Mouse (Mus musculus): Measurements from ENCODE around the gene Slc17a9. TPM values are rescaled to one million over a fixed set of nuclear protein-coding genes. Genes with fewer than 3 reads are reported as not detected.

The Slc17a9 gene
- total RNA-seq, 2 experiments from 2014 or later: not detected

DNA sequence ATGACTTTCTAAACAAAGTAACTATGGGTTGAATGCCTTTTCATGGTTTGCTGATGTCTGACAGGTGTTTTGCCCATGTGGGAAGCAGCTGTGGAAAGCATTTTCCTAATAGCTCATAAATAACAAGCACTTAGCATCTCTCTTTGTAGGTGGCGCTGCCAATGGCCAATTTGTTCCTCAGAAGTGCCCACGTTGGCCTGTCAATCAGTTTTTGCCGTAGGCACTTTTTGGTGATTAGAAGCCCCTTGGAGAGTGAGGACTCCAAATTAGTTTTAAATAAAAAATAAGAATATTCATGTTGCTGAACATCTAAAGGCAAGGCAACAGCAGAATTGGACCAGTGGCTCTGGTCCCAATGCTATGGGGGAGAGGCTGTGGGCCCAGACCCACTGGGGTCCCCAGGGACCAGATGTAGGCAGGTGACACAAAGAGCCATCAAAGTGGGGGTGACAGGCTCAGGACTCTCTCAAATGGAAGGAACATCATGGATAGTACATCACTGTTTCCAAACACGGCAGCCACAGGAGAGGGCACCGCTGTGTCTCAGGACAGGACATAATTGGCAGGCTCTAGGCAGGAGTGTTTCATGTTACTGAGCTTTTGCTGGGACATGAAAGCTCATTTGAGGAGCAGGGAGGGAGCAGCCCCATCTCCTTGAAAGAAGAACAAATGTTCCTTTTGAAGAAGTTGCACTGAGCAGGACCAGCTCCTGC lies 30.1 kb downstream of the Slc17a9 start:
- no peak for DNase-seq (ENCODE audit: low spot score)

DNA sequence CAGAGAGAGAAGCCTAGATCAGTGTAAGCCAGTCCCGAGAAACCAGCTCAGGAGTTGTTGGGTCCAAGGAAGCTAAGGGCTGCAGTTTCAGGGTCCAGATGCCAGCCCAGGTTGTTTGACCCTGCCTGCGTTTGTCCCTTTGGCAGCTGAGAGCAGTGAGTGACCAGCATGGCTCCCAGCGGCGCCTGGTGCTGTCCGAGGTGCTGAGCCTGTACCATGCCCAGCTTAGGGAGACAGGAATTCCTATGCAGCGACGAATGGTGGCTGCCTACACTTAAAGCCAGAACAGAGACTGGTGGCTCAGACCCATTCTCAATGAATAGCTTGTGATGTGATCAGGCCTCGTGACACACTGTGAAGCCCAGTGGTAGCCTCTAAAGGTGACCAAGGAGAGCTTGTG lies 30.8 kb downstream of the Slc17a9 start:
- DNase-seq (ENCODE audit: low spot score): peak; percentile 26

DNA sequence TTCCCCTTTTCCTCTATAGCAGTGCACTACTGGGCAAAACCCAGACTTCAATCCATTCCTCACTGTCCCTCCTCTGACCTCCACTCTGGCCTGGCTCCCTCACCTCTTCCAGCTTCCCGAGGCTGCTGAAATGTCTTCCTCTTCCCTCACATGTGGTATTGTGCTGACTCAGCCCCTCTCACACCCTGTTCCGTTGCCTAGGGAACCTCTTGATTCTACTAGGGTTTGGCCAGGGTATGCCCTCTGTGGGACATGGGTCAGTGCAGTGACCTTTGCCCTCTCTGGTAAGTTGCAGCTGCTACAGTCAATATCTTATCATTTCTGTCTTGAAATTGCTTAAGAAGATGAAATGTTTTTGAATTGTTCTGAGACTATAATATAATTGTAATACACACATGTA lies 31.7 kb downstream of the Slc17a9 start:
- no peak for DNase-seq (ENCODE audit: low spot score)

DNA sequence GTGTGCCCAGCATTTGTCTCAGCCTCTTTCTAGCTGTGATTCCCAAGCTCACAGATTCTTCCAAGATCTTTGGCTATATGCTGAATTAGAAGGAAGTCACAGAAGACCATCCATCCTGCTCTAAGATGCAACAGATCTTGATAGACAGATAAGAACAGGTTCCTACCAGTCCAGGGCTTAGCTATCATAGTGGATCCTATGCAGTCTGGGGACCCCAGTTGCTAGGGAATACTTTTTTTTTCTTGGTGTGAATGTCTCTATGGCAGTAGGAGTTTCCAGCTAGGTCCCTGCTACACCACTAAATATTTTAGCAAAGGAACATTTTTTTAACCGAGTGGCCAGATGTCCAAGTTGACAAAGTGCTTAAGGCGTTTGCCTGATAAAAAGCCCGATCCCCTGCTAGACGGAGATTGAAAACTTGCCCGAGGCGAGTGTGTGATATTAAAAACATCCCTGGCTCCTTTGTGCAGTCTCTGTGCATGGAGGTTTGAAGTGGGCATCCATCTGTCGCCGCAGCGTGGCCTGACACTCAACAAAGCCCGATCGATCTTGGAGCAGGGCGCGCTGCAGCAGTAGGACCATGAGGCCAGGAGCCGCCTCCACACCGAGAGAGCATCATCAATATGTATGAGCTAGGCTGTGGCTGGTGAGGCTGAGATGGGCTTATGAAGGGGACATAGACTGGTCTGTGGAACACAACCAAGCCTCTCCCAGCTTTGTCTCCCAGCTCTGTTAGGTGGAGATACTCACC lies 33.6 kb downstream of the Slc17a9 start:
- no peak for DNase-seq (ENCODE audit: low spot score)

DNA sequence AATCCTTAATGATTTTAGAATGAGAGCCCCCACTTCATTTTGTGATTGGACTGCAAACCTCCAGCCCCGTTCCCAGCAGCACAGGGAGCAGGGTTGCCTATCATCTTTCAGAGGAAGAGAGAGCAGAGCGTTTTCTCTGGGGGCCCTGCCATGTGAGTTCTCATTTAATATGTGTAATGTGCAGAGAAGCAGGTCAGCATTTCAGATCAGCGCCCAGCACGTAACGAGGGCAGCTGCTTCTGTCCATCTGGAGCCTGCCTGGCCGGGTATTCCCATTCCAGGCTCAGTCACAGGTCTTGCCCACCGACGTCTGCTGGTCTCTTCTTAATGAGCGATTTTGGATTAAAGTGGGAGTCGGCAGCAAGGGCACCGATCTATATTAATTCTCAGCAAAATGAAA lies 39.9 kb downstream of the Slc17a9 start:
- peak; percentile 42 for DNase-seq (ENCODE audit: low spot score)

DNA sequence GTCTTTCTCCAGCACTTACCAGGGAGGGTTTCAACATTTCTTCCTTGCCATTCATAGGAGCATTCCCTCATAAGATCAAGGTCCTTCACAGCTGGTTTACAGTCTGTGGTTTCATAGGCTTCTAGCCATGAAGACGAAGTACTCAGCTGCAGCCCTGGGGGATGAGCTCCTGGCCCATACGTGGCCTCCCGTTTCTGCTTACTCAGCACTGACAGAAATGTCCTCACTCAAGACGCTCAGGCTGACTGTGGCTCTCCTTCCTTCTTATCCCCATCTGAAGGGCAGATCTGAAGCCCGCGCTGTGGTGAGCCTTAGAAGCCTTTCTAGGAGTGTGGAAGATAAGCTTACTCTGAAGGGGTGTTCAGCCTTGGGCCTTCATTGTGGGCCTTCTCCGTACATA lies 40.6 kb downstream of the Slc17a9 start:
- DNase-seq (ENCODE audit: low spot score): no peak

DNA sequence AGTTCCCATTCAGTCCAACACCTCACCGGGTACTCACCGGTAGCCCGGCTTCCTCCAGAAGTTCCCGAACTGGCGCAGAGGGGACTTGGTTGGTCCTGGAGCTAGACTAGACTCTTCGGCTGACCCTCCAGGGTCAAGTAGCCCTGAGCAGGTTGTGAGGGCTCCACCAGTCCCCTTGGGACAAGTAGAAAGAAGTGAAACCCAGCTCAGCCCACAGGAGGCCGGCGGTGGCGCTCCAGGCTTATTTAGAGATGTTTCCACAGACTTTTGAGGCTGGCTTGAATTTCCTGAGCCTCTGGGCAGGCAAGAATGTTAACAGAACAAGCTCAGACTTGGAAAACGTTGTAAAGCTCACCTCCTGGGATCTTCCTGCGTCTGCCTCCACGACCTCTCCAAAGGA lies 50.2 kb downstream of the Slc17a9 start:
- DNase-seq (ENCODE audit: low spot score): no peak

DNA sequence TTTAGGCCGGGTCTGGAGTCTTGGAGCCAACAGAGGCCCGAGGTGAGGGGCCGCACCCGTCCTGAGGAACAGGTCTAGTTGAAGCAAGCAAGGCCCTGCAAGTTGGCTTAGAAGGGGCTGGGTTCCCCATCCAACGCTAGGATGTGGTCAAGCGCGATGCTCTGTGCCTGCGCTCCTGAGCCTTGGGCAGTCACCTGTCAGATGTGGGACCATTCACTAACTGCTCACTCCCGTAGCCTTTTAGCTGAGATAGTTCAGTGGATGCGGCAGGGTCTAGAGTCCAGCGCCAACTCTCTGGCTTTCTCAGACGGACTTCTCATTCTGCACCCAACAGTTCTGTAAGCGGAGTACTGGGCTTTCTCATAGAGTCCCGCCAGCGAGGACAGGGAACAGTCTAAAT lies 50.6 kb downstream of the Slc17a9 start:
- DNase-seq (ENCODE audit: low spot score): no peak

DNA sequence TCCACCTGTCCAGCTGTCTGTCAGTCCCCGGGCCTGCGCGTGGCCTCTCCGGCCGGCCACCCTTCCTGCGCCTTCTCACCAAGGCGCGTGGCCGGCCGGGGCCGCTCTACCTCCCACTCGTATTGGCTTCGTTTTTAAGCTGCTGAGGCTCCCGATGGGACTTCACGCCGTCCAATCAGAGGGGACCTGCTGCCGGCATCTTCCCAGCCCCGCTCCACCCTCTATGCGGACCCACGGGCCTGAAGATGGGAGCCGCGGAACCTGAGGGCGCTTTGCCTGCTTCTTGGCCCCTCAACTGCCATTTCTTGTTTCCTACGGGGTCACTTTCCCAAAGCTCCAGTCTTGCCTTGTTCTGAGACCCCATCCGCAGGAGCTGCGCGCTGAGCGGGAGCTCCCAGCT lies 51.7 kb downstream of the Slc17a9 start, which contains the start of gene Bhlhe23:
Gene Bhlhe23, minus strand, starts transcription at position 108 of the 400 bp plus-strand sequence.
- DNase-seq (ENCODE audit: low spot score): no peak

DNA sequence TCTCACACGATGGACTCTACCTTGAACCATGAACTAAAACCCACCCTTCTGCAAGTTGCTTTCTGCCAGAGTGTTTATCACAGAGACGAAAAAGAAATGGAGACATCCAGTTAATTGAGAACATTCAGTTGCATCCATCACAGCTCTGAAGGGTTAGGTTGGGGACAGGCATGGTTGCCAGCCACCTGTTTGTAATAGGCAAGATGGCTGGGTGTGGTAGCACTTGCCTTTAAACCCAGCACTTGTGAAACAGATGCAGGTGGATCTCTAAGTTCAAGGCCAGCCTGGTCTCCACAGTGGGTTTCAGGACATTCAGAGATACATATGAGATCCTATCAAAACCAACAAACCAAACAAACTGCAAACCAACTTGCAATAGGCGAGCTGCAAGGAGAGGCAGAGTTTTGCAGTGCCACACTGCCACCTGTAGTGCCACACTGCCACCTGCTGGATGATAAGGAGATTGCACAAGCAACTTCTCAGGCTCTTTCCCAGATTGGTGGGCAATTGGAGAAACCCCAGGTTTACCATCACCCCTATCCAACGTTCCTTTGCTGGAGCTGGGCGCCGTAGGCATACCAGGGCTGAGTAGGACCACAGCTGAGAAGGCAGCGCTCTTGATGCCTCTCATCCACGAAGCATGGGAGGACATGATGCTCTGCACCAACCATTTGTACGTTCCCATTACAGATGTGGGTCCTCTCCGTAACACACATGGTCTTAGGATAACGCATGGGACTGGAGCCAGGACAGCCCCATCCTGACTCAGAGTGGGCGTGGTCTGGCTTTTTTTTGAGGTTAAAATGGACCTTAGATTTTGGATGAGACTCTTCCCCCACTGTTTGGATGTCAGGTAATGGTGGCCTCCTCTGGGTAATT lies 54.4 kb downstream of the Slc17a9 start:
- DNase-seq (ENCODE audit: low spot score): peak; percentile 57

DNA sequence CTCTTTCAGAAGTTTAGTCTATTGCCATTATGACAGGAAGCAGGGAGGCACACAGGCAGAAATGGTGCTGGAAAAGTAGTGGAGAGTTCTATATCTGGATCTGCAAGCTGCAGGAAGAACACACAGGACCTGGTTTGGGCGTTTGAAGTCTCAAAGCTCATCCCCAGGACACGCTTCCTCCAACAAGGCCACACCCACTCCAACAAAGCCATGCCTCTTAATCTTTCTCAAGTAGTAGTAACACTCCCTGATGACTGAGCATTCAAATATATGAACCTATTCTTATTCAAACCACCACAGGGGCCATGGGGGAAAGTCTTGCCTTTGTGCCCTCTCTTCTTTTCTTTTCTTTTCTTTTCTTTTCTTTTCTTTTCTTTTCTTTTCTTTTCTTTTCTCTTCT lies 55.2 kb downstream of the Slc17a9 start:
- DNase-seq (ENCODE audit: low spot score): no peak

DNA sequence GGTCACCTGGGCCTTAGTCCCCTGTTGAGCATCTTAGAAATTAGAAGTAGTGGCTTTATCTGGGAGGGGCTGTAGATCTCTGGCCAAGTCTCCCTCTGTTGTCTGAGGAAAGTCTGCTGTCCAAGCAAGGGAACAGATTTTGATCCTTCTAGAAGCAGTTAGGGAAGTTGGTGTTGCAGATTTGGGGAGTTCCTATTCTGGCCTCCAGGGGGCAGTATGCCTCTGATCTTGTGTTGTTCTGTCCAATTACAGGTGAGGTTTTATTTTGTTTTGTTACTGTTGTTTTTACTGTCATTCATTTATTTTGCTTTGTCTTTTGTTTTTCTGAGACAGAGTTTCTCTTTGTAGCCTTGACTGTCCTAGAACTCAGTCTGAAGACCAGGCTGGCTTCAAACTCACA lies 61.7 kb downstream of the Slc17a9 start:
- peak; percentile 36 for DNase-seq (ENCODE audit: low spot score)

DNA sequence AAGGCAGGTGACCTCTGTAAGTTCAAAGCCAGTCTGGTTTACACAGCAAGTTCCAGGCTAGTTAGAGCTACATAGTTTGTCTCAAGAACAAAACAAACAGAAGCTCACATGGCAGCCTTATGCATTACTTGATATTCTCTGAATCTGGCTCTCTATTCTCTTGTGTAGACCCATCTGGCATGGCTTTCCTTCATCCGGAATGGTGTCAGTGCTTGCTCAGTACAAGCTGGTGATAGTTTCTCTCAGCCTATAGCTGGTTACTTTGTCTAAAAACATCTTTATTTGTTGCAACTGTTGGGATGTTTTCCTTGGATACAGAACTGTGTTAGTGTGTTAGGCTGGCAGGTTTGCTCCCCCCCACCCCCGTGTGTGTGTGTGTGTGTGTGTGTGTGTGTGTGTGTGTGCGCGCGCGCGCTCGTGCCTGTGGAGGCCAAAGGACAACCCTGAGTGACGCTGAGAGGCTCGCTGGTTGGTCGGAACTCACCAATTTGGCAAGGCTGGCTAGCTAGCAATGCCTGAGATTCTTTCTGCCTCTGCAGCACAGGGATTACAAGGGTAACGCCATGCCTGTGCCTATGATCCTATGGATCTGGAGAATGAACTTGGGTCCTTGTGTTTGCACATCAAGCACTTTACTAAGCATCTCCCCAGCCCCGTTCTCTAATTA lies 62.6 kb downstream of the Slc17a9 start:
- DNase-seq (ENCODE audit: low spot score): no peak

DNA sequence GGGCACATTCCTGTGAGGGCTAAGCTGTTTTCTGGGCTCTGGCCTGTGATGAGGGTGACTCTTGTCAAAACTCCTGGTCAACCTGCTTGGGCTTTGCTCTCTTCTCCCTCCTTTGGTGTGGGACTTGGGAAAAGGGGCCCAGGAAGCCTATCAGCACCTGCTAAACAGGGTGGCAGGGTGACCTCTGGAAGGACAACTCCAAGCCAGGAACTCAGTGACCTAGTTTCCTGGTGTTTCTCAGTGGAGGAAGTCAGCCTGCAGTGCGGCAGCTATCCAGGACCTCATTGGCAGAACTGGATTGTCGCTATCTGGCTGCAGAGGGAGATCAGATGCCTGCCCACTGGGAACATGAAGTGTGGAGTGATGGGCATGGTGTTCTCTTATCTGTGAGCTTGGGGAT lies 63.3 kb downstream of the Slc17a9 start:
- DNase-seq (ENCODE audit: low spot score): peak; percentile 61

DNA sequence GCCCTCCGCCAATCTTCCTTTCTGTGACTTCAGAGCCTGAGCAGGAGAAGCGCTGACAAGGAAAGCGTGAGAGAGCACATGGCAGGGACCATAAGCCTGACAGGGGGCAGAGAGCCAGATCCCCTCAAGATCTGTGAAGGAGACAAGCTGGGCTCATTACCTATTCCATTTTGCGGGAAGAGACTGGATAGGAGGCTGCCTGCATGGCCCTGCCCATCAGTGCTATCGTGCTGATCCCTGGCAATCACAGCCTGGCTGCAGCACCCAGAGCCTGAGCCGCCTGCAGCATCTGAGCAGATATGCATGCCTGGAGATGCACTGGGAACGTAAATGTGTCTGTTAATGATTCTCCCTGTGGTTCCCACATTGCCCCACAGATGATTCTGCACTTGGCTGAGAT lies 63.8 kb downstream of the Slc17a9 start:
- no peak for DNase-seq (ENCODE audit: low spot score)

DNA sequence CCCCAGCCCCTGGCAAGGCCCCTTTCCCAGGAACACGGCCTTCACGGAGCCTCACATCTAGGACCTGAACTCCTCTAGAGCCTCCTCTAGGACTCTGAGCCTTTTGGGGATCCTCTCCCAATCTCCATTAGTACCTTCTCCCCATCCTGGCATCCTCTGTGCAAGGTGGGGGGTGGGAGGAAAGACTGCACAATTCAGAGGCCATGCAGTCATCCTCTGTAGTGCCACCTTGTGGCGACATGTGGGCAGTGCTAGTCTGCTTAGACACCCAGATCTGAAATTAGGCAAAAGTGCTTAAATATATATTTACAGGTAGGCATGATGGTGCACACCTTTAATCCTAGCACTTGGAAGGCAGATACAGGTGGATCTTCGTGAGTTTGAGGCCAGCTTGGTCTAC lies 66.6 kb downstream of the Slc17a9 start:
- DNase-seq (ENCODE audit: low spot score): peak; percentile 32

Other genes with a start within 250 kb of the Slc17a9 start
- not detected for gene Ntsr1, start 225.3 kb upstream of the Slc17a9 start, total RNA-seq (2021)
- gene Mrgbp, start 144.0 kb upstream of the Slc17a9 start, total RNA-seq (2021): 1 to 10 TPM; 4.4 to 4.5 TPM
- 10 to 100 TPM; 20.7 to 25.7 TPM for gene Ogfr, start 136.0 kb upstream of the Slc17a9 start, total RNA-seq (2021)
- gene Col9a3, start 127.5 kb upstream of the Slc17a9 start, total RNA-seq (2021): under 1 TPM in 1 of 2 experiments, not detected in 1; 0.07 TPM
- not detected for gene Tcfl5, start 82.6 kb upstream of the Slc17a9 start, total RNA-seq (2021)
- gene Dido1, start 15.3 kb upstream of the Slc17a9 start, total RNA-seq (2021): 10 to 100 TPM; 15.3 to 19.4 TPM
- 10 to 100 TPM; 31.7 to 36.7 TPM for gene Gid8, start 15.1 kb upstream of the Slc17a9 start, total RNA-seq (2021)
- not detected for gene Bhlhe23, start 51.6 kb downstream of the Slc17a9 start, total RNA-seq (2021)
- gene Ythdf1, start 195.7 kb downstream of the Slc17a9 start, total RNA-seq (2021): 10 to 100 TPM; 39.9 to 41.6 TPM
- gene Birc7, start 203.8 kb downstream of the Slc17a9 start, total RNA-seq (2021): not detected
- under 1 TPM in 1 of 2 experiments, not detected in 1; 0.66 TPM for gene Nkain4, start 229.4 kb downstream of the Slc17a9 start, total RNA-seq (2021)
- 10 to 100 TPM; 29.1 to 29.4 TPM for gene Arfgap1, start 242.0 kb downstream of the Slc17a9 start, total RNA-seq (2021)

All from gastrocnemius, adult 18-20 months (tissue).